Mouse (Mus musculus) olfactory bulb, adult 2 months (tissue): ENCODE results near the gene Orm1.

Experiments
- CTCF ChIP-seq: fragments of 200-500 bp; IDR thresholded peaks from 2 replicates; pipeline ENCODE4 v1.5.1; 2012; ENCODE audit warnings: low read depth, mild to moderate bottlenecking, low read length, moderate library complexity; ENCODE audit not compliant: insufficient read depth
- POLR2A ChIP-seq: fragments of 200-500 bp; IDR thresholded peaks from 2 replicates; pipeline ENCODE4 v1.6.1; 2012; ENCODE audit warnings: mild to moderate bottlenecking, low read depth, low read length, moderate library complexity; ENCODE audit not compliant: insufficient read depth

DNA sequence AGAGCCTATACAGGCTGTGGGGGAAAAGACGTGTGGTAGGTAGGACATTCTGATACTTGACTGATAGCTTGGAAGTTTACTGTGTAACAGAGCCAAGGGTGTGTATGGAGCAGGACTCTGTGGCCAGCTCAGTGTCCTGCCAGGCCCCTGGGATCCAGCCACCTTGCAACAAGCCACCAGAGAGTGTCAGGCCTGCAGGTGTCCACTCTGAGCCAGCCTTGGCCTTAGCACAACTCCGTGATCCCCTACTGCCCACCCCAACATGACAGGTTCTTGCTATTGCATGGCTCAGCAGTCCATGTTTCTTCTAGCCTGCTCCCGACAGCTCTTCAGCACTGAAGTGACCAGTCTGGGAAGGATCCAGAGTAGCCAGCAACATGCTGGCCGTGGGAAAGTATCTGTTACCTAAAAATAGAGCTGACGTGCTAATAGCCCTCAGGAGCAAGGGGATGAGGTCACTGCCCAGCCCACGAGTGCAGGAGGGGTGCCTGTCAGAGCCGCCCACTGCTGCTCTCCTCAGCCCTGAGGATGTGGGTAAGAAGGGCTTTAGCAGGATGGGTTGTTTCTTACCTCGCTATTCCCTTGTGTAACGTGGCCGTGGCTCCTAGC, 34.0 kb upstream of the Orm1 start:
- no peak for TF ChIP-seq CTCF
- no peak for TF ChIP-seq POLR2A
